Mouse (Mus musculus): ENCODE results near the gene Rbm24.
A peak's percentile ranks its signal among the peaks of the same experiment; 100 is the strongest.

The Rbm24 gene

DNA sequence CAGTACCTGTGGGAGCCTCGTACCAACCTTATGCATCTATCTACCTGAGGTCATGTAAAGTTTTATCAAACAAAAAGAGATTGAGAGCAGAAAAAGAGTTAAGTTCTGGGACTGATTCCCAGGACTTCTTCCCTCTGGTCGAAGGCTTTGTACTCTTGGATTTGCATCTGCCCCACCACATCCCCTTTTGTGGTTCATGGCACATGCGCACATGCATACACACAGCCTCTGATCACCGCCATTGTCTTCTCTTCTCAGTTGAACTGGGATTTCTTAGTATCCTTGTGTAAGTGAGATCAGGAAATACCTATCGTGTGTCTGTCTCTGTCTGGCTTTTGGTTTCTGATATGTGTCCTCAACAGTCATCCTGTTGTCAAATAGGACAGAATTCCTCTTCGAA is 20.7 kb downstream of the Rbm24 start:
- DNase-seq (ENCODE audit: low spot score) = no peak

DNA sequence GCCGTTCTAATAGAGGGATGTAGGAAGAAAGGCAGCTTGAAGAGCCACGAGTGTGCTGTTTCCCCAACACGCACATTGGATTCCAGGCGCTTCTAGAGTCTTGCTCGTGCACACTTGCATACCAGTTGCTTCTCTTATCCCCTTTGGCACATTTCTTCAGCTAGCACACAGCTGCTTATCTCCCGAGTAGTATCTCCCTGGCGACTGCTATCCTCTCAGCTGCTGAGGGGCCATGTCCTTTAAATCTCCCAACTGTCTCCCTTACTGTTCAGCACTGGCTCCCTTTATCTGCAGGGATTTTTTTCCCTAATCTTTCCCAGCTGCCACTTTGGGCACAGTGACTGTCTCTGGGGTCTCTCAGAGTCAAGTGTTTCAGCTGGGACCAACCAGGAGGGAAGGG is 25.8 kb downstream of the Rbm24 start:
- no peak for DNase-seq (ENCODE audit: low spot score)

DNA sequence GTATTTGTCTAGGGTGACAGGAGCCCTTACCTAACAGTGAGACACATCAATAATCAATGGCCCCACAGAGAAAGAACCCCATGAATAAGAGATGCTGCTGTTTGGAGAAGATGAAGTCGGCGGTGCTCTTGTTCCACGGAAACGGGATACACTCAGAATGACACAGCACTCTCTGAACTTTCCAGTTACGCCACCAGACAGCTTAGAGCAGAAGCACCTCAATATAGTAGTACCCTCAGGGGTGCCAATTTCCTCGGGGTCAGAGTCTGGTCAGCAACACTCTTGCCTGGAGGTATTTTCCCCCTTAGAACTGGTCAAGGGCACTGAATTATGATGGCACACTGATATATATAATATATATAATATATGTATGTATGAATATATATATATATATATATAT is 27.8 kb downstream of the Rbm24 start:
- DNase-seq (ENCODE audit: low spot score) = no peak

- no peak for DNase-seq (ENCODE audit: low spot score)
Measured at GRCm38 (mm10) chr13:46448276-46448675, 30.0 kb downstream of the Rbm24 start.

- DNase-seq (ENCODE audit: low spot score) = no peak
Measured at GRCm38 (mm10) chr13:46449955-46450354, 31.7 kb downstream of the Rbm24 start.

DNA sequence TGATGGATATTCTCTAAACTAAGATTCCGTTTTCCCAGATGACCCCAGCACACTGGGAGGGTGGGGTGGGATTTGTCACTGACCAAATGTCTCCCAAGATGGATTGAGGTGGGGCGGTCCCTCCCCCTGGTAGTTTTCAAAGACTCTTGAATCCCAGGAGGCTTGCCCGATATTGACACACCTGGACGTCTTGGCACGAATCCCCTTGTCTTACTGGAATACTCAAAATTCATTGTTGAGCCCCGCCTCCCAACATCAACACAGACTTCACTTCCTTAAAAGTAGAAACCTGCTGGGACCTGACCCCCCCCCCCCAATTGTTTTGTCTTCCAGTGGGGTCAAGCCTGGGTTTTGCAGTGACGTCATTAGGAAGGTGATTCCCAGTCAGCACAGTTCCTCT is 32.4 kb downstream of the Rbm24 start:
- no peak for DNase-seq (ENCODE audit: low spot score)

- DNase-seq (ENCODE audit: low spot score) = no peak
Measured at GRCm38 (mm10) chr13:46451548-46451947, 33.3 kb downstream of the Rbm24 start.

DNA sequence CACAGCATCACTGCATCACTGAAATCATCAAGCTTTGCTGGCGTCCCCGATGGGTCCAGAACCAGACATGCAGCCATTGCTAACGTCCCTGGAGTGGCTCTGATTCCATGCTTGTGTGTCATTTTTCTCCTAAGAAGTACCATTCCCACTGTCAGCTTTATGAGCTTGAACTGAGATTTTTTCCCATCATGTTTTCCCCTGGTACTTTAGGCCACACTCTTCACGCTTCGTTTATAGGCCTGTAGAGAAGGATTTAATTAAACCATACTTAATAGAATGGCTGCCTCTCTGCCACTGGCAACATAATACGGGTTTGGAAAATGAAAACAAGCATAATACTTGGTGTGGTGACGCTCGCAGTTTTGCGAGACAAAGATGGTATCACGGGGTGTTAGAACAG is 41.3 kb downstream of the Rbm24 start:
- no peak for DNase-seq (ENCODE audit: low spot score)

- DNase-seq (ENCODE audit: low spot score) = peak; percentile 34
Measured at GRCm38 (mm10) chr13:46462280-46462679, 44.0 kb downstream of the Rbm24 start.

- no peak for DNase-seq (ENCODE audit: low spot score)
Measured at GRCm38 (mm10) chr13:46463764-46464163, 45.5 kb downstream of the Rbm24 start.

GRCm38 (mm10) chr13:46468251-46468650 is 50.0 kb downstream of the Rbm24 start:
- no peak for DNase-seq (ENCODE audit: low spot score)

GRCm38 (mm10) chr13:46469536-46469935 is 51.3 kb downstream of the Rbm24 start:
- no peak for DNase-seq (ENCODE audit: low spot score)
